Mouse (Mus musculus): ENCODE results near the gene Dtnb.

Gene Dtnb

DNA sequence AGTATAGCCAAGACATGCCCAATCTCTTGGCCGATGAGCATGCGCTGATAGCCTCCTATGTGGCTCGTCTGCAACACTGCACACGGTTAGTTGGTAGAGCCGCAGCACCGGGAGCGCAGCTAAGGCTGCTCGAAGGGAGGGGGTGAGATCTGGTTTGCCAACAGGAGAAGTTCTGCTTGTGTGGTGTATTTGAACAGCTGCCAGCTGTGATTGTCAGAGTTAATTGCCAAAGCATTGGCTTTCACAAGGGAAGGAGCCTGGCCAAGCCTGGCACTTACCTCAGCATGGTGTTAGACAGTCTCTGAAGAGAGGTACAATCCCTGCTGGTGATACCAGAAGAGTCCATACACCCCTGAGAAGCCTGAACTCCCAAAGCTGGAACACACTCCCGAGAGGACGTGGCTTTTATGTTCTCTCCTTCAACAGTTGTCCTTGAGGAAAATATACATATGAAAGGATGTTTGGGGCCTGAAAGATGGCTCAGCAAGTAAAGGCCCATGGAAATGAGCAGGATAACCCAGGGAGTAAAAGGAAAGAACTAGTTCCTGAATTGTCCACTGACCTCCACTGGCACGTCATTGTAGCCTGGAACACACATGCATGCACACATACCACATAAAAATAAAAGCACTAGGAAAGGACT, 160.6 kb downstream of the Dtnb start:
- DNase-seq (ENCODE audit: low spot score): no peak

DNA sequence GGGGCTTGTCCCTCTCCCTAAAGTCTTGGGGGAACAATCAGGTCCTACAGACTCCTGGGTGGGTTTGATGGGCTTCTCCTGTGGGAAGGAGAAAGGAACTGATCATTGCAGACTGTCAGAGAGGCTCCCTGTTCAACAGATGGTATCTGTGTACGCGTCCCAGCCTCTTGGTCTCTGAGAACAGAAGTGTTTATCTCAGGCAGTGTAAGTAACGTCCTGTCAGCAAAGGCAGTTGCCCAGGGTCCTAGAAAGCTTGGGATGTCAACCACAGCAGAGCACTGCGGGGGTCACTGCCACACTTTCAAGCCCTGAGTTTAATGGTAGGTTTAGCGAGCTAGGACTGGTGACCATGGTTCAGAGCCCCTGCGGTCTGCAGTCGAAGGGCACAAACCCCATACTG, 161.1 kb downstream of the Dtnb start:
- DNase-seq (ENCODE audit: low spot score): no peak

DNA sequence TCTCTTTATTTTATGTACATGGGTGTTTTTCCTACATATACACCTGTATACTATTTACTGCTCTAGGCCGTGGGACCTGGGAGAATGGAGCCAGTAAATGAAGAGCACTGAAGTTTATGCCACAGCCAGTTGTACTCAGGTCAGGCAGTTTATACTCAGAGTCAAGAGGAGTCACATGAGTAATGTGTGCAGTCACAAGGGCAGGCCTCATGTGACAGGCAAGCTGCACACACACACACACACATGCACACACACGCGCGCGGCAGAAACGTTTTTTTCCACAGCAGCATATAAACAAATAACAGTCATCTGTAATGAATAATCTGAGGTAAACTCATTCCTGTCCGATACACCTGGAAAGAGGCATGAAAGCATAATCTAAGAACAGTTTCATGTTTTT, 164.8 kb downstream of the Dtnb start:
- no peak for DNase-seq (ENCODE audit: low spot score)

DNA sequence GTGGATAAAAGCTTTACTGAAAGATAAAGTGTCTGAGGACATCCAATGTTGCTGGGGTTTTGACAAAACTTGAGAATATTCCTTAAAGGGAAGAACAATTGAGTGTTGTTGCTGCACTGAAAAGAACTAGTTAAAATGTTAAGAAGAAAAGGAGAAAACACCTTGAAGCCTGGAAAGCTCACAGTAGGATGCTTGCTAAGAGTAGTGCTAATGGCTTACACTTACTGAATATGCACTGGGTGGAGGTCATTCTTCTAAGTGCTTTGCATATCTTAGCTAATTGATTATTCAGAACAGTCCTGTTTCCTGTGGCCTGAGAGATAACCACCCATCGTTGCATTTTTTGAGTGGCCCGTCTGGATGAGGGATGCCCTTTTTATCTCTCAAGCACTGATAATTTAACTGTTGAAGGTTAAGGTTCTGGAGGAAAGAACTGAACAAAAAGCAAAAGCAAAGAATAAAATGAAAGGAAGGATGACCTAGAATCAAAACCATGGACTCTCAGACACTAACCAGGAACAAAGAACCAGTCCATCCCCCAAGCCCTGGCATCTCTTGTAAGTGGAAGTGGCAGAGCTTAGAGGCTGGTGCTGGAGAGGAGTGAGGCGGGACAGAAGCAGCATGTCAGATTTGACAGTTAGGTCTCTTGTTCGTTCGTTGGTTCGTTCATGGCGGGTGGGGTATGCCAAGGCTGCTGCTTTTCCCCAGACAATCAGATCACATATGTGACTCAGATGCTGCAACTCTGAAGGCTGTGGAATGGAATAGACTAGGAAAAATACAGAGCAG, 166.8 kb downstream of the Dtnb start:
- no peak for DNase-seq (ENCODE audit: low spot score)

DNA sequence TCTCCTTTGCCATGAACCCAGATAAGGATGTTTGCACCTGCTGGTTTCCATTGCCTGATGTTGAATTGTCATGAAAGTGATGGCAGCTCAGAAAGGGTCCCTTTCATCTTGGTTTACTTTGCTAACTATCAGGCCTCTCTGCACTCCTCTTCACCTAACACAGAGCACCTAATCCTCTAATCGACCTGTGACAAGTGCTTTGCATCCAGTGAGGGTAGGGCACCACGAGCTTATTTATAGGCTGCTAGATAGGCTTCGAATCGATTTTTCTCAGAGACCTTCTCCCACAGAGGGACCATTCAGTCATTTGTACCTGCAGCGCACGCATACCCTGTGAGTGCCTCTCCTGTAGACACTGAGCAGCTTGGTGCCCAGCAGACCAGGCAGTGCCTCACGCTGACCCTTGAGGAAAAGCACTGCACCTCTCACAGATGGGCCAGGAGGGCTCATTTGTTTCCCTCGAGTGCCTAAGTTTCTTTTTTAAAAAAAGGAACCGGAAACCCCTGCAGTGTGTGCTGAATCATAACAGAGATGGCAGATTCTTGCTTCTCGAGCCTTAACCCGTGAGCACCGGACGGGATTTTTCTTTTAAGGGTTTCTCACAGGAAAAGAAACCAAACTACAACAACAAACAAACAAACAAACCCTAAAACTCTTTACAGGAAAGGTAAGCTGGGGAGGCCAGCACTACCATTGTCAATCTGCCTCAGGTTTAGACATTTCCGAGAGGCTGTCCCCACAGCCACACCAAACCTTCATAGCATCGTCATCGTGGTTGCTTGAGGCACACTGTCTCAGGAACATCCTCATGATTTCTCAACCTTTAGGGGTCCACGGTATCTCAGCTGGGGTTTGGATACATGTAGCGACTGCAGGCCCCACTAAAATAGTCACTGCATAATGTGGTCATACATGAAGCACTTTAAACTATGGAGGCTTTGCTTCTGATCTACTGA, 167.8 kb downstream of the Dtnb start:
- DNase-seq (ENCODE audit: low spot score): no peak

DNA sequence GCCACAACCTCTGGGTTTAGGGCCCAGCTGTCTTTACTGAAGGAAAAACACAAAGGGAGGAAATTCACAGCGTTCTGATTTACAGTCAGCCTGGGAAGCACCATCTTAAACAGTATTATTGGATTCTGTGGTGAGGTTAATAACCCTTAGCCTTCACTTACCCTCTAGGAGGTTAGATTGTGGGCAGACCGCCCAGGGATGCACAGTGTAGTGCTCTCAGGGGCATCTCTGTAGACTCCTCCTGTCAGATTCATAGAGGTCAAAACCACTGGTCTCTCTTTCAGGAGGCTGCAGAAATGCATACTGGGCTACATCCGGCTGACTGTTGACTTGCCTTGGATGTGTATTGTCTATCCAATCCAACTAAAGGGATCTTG, 168.5 kb downstream of the Dtnb start:
- no peak for DNase-seq (ENCODE audit: low spot score)

DNA sequence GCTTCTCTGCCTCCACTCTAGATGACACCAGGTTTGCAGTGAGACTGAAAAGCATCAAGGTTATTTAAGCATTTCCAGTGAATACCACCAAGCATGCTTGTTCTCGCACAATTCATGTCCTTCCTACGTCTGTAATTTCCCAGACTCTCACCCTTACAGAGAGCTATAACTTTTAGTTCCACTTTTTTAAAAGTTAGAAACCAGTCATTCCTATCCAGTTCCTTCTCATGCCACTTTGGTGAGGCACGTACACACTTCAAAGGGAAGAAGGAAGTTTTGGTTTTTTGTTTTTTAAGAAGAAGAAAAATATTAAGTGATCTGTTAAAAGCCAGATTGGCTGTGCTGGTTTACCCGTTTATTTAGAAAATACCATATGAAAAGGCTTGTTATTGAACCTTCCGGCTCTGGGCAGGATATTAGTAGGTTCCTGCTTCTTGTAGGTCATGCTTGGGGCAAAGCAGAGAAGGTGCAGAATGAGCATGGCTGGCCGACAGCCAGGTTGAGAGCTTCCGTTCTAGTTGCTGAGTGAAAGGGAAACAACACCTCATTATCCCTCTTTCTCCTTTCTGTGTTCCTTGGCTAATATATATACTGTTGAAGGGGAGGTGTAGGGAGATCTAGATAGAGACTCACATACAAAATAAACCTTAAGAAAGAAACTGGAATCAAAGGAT, 173.4 kb downstream of the Dtnb start:
- no peak for DNase-seq (ENCODE audit: low spot score)

DNA sequence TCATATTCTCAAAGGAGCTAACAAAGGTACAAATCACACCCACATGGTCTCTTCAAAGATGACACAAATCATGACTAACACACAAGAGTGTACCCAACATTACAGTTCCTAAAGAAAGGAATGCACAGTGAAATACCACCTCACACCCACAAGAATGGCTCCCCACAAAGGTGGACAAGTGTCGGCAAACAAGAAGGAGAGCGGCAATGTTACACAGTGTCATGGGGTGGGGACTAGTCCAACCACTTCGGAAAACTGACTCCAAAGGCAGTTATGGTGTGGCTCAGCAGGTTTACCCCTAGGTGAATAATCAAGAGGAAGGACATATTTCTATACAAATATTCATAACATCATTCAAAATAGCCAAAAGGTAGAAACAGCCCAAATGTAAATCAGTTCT, 174.2 kb downstream of the Dtnb start:
- no peak for DNase-seq (ENCODE audit: low spot score)

DNA sequence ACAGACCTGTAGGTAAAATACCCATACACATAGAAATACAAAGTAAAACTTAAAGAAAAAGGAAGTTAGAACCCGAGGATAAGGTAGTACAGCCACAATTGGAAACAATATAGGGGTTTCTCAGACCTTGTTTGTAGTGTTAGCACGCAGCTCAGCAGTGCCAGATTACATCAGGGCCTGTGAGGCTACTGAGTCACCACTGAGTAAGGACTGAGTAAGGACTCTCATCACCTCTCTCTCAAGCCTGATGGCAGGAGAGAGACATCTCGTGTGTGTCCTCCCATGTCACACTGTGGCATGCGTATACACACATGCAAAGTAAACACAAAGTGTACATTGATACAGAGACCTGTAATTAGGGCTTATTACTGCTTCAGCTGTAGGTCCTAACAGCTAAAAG, 175.4 kb downstream of the Dtnb start:
- no peak for DNase-seq (ENCODE audit: low spot score)

DNA sequence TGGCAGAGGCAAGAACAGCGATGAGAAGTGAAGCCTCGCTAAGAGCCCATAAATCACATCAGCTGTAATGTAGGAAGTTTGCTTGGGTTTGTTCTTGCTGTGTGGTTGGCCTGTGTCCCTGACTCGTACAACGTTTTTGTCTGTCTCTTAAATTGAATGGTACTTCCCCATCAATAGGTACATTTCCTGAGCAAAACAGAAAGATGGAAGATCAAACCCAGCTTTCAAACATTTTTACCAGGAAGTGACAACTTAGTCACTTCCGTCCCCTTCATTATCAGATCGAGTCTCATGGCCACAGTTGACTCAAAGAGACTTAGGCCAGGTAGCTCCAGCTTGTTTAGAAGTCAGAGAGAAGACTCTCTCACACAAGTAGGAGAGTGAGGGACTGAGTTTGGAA, 183.3 kb downstream of the Dtnb start:
- DNase-seq (ENCODE audit: low spot score): no peak

DNA sequence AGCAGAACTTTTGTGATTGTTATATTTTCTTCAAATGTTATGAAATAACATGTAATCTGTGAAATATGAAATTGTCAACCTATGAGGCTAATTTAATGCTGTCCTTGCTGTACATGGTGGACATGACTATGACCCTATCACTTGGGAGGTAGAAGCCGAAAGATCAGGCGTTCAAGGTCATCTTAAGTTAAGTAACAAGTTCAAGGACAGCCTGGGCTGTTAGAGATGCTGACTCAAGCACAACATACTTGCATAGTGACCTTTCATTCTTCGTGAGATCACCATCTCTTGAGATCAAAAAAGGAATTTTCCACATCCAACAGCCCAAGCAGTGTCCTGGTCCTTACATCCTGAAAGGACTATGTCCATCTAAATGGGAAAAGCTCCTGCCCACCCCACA, 184.0 kb downstream of the Dtnb start:
- no peak for DNase-seq (ENCODE audit: low spot score)

DNA sequence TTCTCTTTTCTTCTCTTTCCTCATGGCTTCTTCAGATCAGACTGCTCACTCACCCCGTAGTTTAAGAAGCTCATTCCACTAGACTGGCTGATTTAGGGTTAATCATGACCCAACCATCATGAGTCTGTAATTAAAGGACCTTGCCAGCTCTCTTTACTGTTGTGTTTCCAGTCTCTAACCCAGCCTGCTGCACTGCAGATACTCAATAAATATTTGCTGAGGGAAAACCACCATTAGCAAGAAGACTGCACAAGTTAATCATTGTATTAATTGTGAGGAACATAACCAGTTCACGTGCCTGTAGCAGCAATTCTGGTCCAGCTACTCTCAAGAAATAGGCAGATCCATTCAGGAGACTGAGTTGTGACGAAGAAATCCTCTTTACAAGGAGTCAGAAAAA, 185.9 kb downstream of the Dtnb start:
- no peak for DNase-seq (ENCODE audit: low spot score)

DNA sequence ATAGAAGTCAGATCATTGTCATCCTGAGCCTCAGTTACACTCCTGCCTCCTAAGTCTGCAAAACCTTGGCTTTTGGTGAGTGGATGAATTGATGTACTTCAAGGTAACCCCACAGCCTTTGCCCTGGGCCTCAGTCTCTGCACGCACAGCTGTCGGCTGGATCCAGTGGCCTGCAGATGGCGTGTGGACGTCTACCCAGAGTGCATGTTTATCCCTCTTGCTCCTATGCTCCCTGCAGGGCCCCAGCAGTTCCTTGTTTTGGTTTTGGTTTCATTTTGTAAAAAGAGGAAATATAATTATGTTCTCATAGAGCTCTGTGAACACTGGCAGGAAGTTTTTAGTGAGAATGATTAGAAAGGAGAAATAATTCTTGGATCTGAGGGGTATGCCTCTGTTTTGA, 187.2 kb downstream of the Dtnb start:
- DNase-seq (ENCODE audit: low spot score): no peak

DNA sequence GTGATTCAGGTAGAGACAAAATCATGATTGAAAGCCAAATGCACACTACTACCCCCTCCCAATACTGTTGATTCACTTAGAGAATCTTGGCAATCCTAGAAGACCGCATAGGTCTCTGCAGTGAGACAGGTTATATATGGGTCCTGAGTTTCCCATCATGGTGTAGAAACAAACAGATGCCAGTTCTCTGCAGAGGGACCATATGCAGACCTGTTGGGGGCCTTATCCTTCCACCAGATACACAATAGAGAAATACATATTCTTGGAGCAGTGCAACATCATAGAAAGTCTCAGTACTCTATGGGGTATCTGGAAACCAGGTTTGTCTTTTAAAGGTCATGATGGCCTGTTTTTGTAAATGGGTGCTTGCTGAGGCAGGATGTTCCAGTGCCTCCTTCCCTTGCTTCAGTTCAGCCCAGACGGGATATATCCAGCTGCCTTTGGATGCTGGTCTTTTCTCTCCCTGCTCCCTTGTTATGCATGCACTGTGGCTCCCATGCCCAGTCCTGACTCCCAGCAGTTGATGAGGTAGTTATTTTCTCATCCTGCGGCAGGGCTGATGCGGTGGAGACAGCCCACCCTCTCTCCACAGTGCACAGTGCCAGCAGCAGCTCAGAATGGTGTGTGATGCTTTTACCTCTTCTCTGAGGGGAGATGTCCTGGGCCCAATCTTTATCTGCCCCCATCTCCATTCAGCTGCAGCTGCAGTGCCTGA, 188.9 kb downstream of the Dtnb start:
- DNase-seq (ENCODE audit: low spot score): no peak

DNA sequence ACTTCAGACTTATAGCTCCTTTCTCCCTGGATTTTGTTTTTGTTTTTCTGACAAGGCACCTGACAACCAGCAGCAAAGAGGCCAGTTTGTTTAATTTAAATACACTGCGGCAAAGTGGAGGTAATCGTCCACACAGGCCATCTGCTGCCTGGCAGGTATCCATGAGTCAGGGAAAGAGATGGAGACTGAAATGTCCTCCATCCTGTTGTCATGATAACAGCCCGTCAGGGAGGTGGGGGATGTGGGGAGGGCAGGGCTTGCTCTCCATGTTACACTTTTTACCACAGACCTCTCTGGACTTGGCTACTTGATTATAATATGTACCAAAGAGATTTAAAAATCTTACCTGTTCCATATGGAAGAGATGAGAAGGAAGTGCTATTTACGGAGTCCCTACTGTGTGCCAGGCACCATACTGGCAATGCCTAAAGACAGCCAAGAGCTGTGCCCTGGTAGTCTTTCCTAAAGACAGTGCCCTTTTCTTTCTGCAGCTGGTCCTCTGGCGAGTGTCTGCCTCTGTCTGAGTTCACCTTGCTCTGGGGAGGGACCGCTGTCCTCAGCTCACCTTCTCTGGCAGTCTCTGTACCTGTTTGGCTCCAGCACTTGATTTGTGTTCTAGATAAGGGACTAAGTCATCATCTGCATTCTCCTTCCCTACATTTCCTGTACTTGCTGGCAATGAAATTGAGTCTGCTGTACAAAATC, 189.6 kb downstream of the Dtnb start:
- no peak for DNase-seq (ENCODE audit: low spot score)

DNA sequence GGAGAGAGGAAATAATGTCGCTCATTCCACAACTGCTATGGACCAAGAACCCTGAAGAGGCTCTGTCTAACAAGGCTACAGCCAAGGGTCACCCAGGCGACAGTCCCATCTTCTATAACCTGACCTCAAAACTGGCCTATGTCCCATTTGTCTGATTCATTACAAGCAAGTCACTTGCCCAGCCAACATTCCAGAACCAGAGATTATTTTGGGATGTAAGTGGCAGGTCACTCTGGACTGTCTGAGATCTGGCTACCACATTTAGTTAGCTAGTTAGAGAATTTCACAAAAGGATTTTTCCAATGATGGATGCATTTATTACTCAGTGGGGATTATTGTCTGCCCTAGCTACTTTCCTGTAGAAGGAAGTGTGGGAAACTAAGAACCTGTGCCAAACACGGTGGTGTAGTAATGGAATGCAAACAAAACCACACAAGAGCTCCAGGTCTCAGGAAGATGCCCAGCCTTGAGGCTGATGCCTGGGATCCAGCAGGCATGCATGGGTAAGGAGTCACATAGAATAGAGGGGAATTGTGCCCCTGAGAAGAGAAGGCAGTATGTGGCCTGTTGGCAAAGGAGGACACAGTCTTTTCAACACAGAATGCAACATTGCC, 192.1 kb downstream of the Dtnb start:
- no peak for DNase-seq (ENCODE audit: low spot score)

DNA sequence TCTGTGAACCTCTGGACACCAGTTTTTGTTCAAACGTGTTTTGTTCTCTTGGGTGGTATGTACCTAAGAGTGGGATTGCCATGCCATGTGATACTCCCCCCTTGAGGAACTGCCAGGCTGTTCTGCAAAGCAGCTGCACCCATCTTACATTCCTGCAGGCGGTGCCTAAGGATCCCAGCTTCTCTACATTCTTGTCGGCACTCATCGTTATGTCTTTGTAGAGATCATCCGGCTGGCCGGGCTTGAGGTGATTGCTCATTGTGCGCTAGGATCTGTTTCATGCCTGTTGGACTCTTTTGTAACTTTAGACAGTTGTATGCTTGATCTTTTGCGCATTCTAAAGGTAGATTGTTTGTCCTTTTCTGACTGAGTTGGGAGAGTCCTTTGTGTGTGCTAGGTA, 195.2 kb downstream of the Dtnb start:
- DNase-seq (ENCODE audit: low spot score): no peak

DNA sequence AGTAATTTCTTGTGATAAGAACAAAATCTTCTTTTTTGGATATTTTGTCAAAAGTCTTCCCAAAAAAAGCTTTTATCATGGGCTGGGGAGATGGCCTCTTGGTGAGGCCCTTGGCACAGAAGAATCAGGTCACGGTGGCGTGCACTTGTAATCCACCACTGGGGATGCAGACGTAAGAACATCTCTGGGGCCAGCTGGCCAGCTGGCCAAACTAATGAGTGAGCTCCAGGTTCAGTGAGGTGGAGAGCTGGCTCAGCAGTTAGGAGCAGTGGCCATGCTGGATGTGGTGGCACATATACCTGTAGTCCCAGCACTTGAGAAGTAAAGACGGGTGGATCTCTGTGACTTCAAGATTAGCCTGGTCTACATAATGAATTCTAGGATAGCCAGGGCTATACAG, 196.2 kb downstream of the Dtnb start:
- DNase-seq (ENCODE audit: low spot score): no peak

DNA sequence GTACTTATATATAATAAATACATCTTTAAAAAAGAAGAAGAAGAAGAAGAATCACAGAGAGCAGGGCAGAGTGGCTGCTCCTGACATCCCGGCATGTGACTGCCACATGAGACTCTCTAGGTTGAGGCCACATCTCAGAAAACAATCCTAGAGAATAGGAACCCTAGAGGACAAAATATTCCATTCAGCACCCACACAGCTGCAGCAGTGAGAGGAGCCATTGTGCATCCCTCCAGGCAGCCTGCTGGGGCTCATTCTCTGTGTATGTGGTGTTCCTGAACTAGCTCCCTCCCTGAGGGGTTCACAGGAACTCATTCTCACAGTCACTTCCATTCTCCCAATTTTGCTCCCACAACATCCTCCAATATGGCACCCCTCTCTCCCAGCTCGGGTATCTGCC, 198.4 kb downstream of the Dtnb start:
- no peak for DNase-seq (ENCODE audit: low spot score)

DNA sequence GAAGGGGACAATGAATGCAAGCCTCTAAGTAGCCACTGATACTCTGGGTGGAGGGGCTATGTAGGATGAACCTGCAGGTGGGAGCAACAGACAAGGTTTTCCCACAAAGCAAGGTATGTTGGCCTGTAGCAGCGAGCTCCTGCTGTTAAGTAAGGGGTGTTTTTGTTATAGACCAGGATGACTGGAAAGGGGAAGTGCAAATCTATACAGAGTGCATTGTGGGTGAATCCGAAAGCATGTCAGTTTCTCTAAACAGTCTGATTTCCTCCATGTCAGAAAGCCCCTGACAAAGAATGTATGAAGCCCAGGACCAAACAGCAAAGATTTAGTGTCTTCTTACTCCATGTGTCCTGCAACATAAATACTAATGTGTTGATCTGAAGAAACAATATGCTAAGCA, 198.9 kb downstream of the Dtnb start:
- no peak for DNase-seq (ENCODE audit: low spot score)

DNA sequence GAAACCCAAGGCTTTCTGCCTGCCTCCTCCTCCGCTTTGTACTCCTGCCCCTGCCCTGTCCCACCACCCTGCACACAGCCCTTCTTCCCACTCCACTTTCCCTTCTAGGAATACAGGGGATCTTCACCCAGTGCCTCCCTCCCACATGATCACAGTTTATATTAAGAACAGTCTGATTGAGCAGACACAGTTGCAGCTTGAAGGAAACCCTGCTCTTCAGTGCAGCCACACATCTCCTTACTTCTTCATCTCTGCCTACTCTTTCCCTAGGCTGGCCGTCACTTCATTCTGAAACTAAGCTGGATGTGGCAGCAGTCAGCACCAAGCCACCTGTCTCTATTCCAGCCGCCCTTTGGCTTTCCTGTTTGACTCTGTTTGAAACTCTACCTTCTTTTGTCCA, 201.5 kb downstream of the Dtnb start:
- no peak for DNase-seq (ENCODE audit: low spot score)

All from retina, embryonic 14.5 days (tissue).